Mouse (Mus musculus) ES-E14 (cell line): ENCODE results near the gene Gna12.

ENCODE experiments used
- CHD2 ChIP-seq: IDR thresholded peaks from 2 replicates; pipeline ENCODE4 v1.6.1; 2014; ENCODE audit warnings: mild to moderate bottlenecking, low read depth, low read length, inconsistent platforms
- MAFK ChIP-seq: IDR thresholded peaks from 2 replicates; pipeline ENCODE4 v1.6.1; 2014; ENCODE audit warnings: mild to moderate bottlenecking, low read depth, low read length, inconsistent platforms; ENCODE audit not compliant: insufficient read depth

DNA sequence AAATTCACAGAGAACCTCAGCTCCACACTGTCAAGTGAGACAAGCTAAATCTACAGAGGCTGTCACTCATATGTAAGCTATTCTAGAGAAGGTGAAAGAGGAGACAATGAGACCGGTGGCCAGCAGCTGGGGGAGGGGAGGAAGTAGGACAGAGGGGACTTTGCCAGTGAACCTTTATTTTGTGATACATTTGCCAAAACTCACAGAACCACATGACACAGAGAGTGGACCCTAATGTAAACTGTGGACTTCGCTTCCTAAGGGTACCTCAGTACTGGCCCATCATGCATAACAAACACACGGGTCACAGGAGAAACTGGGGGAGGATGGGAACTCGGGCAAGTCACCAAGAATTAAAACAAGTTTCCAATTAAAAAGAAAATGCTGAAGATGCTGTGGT, 17.5 kb downstream of the Gna12 start:
- no peak for TF ChIP-seq MAFK
- TF ChIP-seq CHD2: no peak
